Mouse (Mus musculus) spleen, adult 12 weeks (tissue): ENCODE measurements around the gene Nploc4.

ENCODE experiments used
- DNase-seq: peaks from one replicate; pipeline ENCODE4 v3.0.0; 2022; ENCODE audit warnings: low spot score

The Nploc4 gene

GRCm38 (mm10) chr11:120437152-120437856 lies at the start of gene Nploc4:
Gene Nploc4, minus strand, starts transcription at chr11:120437708.
- DNase-seq: peak; percentile 85

DNA sequence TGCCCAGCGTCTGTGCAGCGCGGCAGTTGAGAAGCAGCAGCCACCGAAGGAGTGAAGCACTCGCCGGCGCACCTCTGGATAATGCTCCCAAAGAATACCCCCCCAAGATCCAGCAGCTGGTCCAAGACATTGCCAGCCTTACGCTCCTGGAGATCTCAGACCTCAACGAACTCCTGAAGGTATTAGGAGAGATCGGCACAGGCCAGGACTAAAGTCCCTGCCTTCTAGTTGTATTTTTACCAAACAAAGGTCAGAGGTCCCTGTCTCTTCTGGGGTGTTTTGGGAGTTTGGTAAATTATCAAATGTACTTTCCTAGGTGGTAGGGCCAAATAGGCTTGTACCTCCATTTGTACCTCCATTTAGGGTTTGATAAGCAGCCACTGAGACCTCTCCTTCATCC lies 47.7 kb upstream of the Nploc4 start:
- no peak for DNase-seq

- DNase-seq: peak; percentile 78
These were observed 46.9 kb upstream of the Nploc4 start, which contains the start of gene Mrpl12 for GRCm38 (mm10) chr11:120484265-120484981. Gene Mrpl12, plus strand, starts transcription at chr11:120484613.

DNA sequence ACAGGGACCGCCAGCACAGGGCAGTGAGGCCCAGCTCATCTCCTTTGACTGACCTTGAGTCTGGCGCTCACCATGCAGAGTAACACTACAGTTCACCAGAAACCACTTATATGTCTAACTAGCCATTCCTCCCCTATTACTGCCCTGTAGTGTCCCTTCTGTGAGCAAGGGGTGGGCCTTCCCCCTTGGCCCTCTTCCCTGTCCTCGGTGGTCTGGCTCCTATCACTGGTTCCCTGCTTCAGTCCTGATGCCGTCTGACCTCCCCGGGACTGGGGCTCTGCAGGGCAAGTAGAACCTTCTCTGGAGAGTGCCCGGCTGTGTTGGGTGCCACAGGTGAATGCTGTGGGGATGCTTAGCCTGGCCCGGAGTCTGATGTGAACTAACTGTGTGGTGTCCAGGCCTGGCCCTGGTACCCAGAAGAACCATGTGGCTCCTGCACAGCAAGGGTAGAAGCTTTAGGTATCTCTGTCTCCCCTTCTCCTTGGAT lies 46.0 kb upstream of the Nploc4 start:
- DNase-seq: no peak

DNA sequence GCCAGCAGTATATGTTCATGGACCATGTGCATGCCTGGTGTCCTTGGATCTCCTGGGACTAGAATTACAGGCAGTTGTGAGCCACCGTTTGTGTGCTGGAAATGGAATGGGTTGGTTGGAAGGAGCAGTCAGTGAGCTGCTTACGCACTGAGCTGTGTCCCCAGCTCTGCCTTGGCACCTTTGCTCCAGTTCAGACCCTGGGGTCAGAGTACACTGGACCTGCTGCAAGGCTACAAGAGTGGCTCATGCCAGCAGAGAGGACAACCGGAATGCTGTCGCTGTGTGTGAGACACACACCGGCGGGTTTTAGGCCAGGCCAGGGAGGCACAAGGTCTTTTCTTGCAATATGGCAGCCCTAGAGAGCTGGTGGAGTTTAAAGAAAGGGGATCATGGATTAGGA lies 34.5 kb upstream of the Nploc4 start:
- no peak for DNase-seq

GRCm38 (mm10) chr11:120467736-120468092 lies 30.2 kb upstream of the Nploc4 start:
- DNase-seq: no peak

DNA sequence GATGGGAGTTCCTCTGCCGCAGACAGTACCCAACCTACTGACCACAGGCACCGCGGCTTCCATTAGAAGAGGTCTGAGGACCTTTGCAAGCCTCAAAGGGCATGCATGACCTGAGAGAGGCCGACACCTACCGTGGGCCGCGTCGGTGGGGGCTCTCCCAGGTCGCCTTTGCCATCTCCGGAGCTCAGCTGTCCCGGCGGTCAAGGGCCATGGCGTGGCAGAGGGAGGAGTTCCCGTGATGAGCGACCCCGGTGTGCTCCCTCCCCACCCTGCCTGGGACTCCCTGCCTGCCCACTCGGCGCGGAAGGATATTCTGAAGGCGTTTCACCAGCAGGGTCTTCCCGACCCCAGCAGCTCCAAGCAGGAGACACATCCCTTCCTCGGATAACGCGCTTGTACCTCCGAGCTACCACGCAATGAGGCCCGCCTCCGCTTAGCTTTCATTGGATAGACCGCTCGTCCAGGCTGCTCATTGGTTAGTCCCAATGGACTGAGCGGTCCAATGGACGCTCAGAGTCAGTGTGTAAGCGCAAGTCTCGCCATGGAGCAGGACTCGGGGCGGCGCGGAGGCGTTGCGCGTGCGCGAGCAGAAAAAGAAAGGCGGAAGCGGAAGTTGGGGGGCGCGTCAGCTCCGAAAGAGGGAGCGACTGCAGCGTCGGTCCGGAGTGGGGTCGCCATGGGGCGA lies 29.7 kb upstream of the Nploc4 start, which contains the start of gene Arl16:
Gene Arl16, minus strand, starts transcription at position 557 of the 685 bp plus-strand sequence.
- DNase-seq: peak; percentile 95

GRCm38 (mm10) chr11:120465521-120465920 lies 28.0 kb upstream of the Nploc4 start:
- DNase-seq: no peak

DNA sequence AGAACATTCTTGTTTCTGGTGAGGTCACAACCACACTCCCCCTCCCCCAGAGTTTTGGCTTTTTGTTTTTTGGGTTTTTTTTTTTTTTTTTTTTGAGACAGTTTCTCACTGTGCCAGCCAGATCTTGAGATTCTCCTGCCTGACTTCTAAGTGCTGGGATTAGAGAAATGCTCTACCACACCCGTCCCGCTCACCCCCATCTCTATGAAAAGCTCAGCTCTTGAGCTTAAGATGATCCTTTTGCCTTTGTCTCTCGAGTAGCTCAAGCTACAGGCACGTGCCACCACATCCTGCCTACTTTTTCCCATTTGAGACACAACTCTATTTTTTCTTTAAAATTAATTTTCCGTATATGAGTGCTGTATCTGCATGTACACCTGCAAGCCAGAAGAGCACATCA lies 26.9 kb upstream of the Nploc4 start:
- no peak for DNase-seq

GRCm38 (mm10) chr11:120463536-120463935 lies 26.0 kb upstream of the Nploc4 start:
- DNase-seq: no peak

DNA sequence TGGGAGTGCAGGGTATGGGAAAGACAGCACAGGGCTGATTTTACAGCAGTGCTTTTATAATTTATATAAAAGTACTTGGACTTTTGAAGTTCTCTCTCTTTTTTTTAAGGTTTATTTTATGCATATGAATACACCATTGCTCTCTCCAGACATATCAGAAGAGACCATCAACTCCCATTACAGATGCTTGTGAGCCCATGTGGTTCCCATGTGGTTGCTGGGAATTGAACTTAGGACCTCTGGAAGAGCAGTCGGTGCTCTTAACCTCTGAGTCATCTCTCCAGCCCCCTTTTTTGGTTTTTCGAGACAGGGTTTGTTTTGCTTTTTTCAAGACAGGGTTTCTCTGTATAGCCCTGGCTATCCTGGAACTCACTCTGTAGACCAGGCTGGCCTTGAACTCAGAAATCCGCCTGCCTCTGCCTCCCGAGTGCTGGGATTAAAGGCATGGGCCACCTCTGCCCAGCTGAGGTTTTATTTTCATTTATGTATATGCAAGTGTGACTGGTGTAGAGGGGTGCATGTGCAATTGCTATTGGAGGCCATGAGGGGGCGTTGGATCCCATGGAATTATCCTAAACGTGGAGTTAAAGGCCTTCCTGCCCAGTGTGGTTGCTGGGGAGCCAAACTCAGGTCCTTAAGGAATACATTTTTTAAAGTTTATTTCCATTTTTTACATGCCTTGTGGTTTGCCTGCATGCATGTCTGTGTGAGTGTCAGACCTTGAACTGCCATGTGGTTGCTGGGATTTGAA lies 21.5 kb upstream of the Nploc4 start:
- no peak for DNase-seq

- peak; percentile 61 for DNase-seq
These were observed 20.6 kb upstream of the Nploc4 start, which contains the start of the genes Oxld1 and Ccdc137 for GRCm38 (mm10) chr11:120457772-120458751. Gene Oxld1, minus strand, starts transcription at chr11:120458068. Gene Ccdc137, plus strand, starts transcription at chr11:120458115.

DNA sequence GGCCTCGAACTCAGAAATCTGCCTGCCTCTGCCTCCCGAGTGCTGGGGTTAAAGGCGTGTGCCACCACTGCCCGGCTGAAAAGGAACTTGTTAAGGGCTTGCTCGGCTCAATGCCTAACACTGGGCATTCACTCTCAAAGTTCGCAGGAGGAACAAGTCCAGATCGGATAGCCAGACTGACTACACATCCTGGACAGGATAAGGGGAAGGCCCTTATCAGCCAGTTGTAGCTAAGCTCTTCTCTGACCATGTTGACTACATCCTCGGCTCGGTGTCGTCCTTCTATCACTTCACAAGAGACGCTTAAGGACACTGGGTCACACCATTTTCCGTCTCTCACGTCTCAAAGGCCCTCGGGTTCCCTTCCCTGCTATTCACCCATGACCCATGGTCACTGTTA lies 19.9 kb upstream of the Nploc4 start:
- DNase-seq: no peak

DNA sequence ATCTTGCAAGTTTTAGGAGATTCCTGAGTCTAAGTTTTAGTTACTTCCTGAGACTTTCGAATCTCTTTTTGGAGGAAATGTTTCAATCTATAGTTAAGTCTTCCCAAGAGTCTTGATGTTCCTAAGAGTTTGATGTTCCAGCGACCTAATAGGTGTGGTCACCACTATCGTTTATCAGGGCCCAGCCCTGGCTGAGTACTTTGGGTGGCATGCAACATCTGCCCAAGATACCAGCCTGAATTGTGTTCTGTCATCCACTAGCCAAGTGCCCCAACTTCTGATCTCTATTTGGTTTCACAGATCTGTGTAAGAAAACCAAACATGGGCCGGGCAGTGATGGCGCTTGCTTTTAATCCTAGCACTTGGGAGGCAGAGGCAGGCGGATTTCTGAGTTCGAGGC lies 17.9 kb upstream of the Nploc4 start:
- no peak for DNase-seq

GRCm38 (mm10) chr11:120454965-120455364 lies 17.5 kb upstream of the Nploc4 start:
- DNase-seq: no peak

- DNase-seq: no peak
These were observed 15.8 kb upstream of the Nploc4 start, which contains the start of gene Pde6g for GRCm38 (mm10) chr11:120453306-120453705. Gene Pde6g, minus strand, starts transcription at chr11:120453500.

GRCm38 (mm10) chr11:120452246-120452645 lies 14.7 kb upstream of the Nploc4 start:
- no peak for DNase-seq

DNA sequence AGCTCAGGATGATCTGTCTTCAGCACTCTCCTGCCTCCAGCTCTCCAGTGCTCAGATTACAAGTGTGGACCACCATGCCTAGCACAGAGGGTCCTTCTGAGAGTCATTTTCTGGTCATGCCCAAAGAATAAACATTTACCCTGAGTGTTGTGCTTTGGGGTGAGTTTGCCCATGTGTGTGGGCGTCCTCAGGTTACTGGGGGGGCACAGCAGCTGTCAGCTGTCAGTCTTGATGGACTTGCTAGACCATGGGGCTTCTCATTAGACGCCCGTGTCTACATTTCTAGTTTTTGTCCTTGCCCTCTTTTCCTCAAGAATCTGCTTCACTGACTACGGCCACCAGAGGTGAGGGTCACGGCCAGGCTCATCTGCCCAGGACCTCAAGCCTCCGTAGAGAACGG lies 9.7 kb upstream of the Nploc4 start:
- DNase-seq: no peak

DNA sequence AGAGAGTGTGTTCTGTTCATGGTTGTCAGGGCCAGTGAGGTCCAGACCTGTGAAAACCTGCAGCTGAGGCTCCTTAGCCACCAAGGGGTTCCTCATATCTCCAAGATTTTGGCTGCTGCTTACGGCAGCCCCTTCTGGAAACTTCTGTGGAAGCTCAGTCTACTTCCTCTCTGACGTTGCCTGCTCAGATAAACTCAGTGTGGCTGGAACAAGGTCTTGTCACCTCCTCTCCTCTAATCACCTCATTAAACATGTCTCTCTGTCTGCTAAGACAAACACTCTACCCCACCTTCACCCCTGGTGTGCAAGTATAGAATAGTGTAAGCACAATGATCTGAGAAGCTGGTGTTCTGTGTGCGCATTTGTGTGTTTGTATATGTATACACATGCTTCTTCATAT lies 8.0 kb upstream of the Nploc4 start:
- DNase-seq: no peak

- DNase-seq: no peak
These were observed 6.6 kb upstream of the Nploc4 start for GRCm38 (mm10) chr11:120444106-120444505.
